Mouse (Mus musculus) CH12F3 (cell line): ENCODE measurements at regions not wholly inside any gene's neighbourhood (a gene's known extent, or its start where the extent isn't known, plus 50 kb on each side); places are given as distances from the start of the nearest gene placed in this dataset.

ENCODE experiments used
- in situ Hi-C: fragments of 300-500 bp; cut with MboI; formaldehyde crosslinking; loops from 2 replicates; pipeline ENCODE4 v1.14.3; 2020; ENCODE audit warnings: low sequenced_read_pairs

- in situ Hi-C loops: no loop called here
Measured at GRCm38 (mm10) chr7:111141285-111141965, 58.6 kb upstream of the Eif4g2 start.

- in situ Hi-C loops: no loop called here
Measured at GRCm38 (mm10) chr7:111138038-111138437, 55.2 kb upstream of the Eif4g2 start.

DNA sequence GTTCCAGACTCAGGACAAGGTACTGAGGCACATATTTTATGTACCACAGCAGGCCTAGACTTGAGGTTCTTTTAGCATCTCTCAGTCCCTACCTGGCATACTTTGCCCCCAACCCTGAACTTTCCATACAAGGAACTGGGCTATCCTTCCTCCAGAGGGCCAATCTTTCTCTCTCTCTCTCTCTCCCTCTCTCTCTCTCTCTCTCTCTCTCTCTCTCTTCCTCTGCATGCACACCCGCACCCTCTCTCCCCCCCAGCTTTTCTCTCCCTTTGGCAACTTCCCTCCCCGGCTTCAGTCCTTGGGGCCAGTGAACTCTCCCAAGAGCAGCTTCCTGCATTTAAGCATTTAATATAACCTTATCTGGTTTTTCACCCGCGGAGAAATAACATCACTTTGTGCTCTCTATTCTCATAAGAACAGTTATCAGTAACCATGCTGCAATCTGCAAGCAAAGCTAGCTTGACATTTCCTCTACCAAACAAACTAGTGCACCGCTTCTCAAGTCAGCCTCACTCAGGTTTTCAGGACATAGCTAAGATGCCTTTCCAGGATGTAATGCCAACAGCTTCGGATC lies 53.3 kb upstream of the Eif4g2 start:
- in situ Hi-C loops: no loop called here

DNA sequence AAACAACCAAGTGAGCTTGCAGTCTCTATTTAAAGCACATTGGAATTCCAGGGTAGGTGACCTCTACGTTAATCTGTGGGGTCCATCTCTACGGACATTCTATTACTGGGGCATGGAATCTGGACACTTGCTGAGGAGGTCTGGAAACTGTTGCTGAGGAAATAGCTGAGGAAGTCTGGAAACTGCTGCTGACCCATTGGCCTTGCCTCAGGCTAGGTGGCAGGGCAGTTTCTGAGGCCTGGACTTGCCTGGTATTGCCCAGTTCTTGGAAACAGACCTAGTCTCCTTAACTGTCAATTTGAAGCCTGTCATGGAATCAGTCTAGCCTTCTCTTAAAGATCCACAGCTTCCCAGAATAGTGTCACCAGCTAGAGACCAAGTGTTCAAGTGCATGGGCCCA lies 51.7 kb upstream of the Eif4g2 start:
- in situ Hi-C loops: no loop called here
